Mouse (Mus musculus): Measurements from ENCODE around the gene Txndc16. TPM values are rescaled to one million over a fixed set of nuclear protein-coding genes. Genes with fewer than 3 reads are reported as not detected.

The Txndc16 gene
- total RNA-seq, 2 experiments from 2014 or later, result 6.4 to 7.5 TPM

DNA sequence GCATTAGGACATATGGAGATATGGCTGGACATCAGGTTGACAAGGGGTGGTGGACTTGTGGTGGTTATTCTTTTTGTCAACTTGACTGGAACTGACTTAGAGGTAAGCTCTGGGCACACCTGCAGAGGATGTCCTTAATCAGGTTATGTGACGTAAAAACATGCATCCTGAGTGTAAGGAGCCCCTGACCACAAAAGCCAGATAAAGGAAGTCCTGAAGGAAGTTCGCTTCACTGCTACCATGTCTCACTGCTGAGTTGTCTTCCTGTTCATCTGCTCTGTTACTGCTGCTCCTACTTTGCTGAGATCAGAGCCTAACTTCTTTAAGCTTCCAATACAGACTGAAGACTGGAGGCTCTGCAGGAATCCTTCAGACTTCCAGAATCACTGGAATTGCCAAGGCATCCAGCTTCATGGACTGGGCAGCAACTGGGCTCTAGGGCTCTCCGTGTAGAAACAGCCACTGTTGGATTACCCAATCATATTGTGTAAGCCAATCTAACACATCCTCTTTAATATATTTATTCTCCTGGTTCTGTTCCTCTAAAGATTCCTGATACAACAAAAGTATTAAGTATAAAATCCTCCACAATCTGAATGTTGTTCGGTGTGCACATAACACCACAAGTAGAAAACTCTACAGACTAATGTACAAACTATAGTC lies 64.5 kb downstream of the Txndc16 start:
- no peak for DNase-seq

DNA sequence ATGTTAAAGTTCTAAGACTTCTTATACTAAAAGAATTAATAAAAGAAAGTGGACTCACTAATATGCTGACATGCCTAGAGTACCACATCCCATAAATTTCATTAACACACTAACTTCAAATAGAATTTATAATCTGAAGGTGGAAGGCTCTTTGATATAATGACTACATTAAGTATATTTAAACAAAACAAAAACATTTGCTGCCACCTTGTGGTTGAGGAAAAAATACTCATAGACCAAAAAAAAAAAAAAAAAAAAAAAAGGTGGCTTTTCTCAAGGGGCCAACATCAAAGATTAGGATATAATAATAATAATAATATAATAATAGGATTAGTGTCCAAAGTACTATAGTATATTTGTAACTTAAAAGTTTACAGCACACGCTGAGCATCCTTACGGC lies 66.9 kb downstream of the Txndc16 start:
- DNase-seq, result no peak

DNA sequence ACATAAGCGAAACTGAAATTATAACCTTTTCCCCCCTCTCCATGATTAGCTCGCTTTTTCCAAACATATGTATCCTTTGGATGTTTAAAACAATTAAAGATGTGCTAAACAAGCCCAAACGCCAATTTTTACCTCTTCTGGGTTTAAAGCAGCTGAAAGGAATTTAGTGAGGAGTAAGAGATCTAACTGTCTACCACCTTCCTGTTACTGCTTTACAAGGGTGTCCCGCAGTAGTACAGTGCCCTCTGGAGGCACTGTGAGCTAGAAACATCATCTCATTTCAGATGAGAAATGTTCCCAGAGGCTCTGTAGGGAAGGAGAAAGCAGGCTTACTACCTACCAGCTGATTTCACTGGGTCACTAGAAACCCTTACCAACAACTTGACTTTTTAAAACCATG lies 77.6 kb downstream of the Txndc16 start:
- DNase-seq, result no peak

DNA sequence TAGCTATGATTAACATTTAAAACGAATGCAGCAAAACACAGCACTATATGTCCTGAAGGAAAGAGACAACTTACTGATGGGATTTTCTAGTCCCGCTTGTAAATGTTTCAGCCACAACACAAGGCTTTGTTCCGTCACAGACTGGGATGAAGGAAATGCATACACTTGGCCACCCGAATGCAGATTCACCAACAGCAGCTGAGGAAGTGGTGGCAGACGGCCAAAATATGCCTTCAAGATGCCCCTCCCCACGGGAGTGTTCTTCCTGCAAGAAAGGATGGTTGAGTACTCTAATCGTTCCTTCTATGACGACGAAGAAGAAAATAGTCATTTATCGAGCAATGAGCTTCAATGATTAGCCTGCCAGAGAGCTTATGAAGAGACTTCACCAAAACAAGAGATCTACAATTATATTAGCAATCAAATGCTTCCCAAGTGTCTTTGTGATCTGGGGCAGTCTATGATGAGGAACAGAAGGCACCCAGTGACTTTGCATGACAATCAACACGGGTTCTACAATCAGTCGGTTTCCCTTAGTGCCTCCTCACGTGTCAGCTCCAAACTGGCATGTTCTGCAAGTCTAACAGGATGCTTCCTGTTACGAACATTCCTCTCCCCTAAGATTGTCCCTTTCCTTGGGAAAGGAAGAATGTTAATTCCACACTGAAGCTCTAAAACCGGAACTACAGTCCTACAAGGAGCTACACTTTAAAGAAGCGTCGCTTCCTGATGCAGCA lies 79.6 kb downstream of the Txndc16 start:
- no peak for DNase-seq

DNA sequence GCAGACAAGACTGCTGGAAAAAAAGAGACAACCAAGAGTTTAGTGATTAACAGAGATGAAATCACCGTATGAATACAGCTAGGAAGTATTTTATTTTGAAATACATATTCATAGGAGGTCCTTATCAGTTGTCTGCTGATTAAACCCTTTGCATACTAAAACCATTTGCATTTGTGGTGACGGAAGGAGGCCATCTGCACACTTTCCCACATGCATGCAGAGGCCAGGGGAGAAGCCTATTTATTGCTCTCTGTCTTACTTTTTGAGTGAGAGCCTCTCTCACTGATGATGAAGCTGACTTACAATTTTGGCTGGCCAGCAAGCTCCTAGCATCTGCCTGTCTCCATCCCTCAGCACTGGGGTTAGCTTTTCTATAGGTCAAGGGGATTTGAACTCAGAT lies 84.2 kb downstream of the Txndc16 start:
- DNase-seq, result no peak

DNA sequence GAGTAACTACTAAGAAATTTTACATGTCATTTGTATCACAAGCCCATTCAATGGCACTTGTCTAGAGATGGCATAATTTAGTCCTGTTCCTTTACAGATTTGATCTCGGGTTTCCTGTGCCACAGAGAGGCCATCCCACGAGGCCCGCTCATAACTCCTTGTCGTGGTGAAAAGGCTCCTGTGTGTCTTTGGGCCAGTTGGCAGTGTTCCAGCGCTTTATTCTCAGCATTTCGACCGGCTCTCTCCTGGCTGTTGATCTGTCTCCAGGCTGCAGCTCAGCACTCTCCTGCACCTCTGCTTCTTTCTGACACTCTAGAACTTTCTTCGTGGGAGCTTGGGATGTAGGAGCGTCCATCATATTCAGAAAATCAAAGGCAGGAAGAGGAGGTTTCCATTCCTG lies 84.6 kb downstream of the Txndc16 start:
- DNase-seq, result no peak

DNA sequence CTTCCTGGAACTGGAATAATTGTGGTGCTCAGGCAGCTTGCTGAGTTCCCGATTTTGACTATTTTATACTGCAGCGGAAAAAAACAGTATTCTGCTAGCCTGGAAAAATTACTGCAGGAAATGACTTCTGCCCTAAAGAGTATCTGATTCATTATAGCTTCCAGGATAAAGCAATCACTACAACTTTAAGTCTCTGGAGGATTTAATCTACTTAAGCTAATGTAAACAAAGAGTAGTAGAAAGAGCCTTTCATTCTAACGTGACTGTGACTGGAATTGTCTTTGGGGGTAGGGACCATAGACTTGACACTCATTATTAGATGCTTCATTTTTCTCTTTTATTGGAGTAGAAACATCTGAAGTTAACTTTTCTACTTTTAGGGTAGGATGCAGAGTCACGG lies 101.8 kb downstream of the Txndc16 start:
- no peak for DNase-seq

DNA sequence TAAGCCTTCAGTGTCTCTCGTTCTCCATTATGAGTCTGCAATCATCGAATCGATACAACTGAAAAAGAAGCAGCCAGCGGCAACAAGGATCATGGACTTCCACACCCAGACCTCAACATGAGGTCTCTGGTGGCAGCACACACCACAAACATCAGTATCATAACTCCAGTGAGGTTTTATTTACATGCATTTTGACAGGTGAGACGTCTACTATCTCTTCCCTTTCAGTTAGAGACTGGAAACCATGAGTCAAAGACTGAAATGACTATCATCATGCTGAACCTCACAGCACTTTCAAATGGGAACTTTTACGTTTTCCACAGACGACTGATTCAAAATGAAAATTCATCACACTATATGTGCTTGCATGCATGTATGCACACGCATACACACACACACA lies 117.9 kb downstream of the Txndc16 start:
- no peak for DNase-seq

DNA sequence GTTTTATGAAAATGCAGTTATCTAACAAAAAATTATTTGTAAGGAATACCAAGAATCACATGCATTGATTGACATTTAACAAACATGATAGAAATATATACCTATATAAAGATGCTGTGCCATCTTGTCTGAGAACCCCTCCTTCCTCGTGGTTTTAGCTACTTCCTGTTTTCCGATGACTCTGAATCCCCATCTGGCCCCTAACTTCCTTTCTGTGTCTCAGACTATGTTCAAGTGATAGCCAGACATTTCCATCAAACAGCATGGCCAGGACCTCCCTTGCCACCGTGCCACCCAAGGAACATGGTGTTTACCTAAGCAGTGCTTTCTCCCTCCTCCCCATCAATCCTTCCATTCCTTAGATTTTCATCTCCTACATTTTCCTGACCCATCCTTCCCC lies 127.8 kb downstream of the Txndc16 start:
- DNase-seq, result no peak

DNA sequence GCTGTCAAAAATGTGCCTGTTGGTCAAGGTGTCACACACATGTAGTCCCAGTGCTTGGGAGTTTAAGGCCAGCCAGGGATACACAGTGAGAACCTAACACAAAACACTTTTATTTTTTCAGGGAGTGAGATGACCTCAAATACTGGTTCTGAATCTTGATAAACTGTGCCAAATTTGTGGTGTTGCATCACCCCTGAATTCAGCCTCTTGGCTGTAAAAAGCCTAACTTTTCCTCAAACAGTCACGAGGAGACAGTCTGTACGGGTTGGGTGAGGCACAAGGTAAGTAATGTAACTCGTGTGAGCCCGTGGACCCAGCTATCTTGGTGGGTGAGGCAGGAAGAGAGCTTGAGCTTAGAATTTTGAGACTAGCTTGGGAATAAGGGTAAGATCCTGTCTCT lies 130.1 kb downstream of the Txndc16 start:
- no peak for DNase-seq

DNA sequence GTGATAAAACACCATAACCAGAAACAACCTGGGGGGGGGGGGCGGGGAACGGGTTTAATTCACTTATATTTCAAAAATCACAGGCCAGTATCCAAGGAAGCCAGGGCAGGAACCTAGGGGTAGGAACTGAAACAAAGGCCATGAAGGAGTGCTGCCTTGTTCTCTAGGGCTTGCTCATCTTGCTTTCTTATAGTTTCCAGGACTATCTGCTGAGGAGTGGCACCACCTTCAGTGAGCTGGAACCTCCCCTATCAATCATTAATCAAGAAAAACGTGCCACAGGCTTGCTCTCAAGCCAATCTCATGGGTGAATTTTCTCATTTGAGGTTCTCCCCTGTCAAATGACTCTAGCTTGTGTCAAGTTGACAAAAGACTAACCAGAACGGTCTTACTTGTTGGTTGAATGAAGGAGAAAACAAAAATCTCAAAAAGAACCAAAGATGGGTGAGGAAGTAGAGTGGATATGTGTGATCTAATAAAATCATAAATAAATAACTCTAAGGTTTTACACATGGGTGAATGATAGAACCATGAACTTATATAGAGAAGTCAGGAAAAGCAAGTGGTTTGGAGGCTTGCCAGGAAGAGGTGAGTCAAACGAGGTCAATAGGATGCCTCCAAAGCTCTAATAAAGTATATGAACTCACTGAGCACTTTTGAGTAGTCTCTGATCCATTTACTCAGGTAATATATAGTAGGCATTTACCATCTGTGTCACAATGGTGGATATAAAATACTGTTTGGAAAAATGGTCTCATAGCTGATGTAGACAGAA lies 134.3 kb downstream of the Txndc16 start:
- DNase-seq, result no peak

DNA sequence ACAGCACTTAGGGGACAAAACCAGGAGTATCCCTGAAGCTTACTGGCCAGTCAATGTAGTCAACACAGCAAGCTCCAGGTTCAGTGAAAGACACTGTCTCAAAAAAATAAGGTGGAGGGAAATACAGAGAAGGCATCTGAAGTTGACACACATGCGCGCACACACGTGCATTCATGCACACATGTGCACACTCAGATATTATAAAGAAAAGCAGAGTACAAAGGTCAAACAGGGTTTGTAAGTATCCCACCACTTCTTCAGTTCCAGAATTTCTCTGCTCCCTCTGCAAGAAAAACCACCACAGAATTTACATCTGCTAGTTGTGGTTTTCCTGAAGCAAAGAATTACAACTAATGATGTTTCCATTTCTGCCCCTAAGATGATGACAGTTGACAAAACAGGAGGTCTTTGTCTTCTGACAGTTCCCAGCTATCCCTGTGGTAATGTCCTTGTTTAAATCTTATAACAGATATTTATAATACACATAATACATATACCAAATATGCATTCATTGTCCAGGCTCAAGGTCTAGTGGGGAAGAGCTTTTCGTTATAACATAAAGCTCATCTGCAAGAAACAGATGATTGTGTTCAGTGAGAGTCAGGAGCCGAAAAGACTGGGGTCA lies 135.4 kb downstream of the Txndc16 start:
- no peak for DNase-seq

DNA sequence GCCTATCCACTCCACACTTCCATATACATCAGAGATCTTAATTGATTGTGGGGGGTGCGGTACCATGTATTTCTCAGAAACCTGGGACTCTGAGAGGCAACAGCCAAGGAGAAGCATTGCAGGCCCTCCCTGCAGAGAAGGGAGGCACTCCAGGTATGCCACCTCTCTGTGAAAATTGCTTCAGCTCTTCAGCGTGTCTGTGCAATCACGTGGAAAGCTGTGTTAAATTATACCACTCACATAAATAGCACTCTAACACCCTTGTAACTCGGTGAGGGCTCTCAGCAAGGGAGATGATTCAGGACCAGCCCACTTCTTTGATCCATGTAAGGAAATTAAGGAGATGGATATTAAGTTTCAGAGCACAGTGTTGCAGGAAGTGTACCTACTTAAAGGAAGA lies 136.6 kb downstream of the Txndc16 start:
- DNase-seq, result no peak

Other genes with a start within 250 kb of the Txndc16 start
- gene Ptger2, start 232.1 kb downstream of the Txndc16 start, total RNA-seq (2021), result under 1 TPM; 0.15 to 0.19 TPM
- gene Gpr137c, start 611 bp downstream of the Txndc16 start, total RNA-seq (2021), result 1 to 10 TPM; 1.7 to 3.0 TPM
- 1 to 10 TPM; 5.0 to 8.6 TPM for gene Ero1l, start 98.4 kb upstream of the Txndc16 start, total RNA-seq (2021)
- 100 to 1,000 TPM in 1 of 2 experiments, 10 to 100 TPM in 1; 95.6 to 107 TPM for gene Psmc6, start 109.5 kb upstream of the Txndc16 start, total RNA-seq (2021)
- gene Styx, start 130.8 kb upstream of the Txndc16 start, total RNA-seq (2021), result 10 to 100 TPM; 47.3 to 62.4 TPM
- 1 to 10 TPM; 9.2 to 9.7 TPM for gene Gnpnat1, start 184.6 kb upstream of the Txndc16 start, total RNA-seq (2021)